Mouse (Mus musculus) kidney, adult 8-10 months (tissue): ENCODE measurements around the gene Galnt6.

Experiments
- DNase-seq, 2 experiments: peaks; one replicate each; pipeline ENCODE4 v3.0.0; 2022

The Galnt6 gene

GRCm38 (mm10) chr15:100646161-100646560 is 83.0 kb downstream of the Galnt6 start:
- no peak for DNase-seq

DNA sequence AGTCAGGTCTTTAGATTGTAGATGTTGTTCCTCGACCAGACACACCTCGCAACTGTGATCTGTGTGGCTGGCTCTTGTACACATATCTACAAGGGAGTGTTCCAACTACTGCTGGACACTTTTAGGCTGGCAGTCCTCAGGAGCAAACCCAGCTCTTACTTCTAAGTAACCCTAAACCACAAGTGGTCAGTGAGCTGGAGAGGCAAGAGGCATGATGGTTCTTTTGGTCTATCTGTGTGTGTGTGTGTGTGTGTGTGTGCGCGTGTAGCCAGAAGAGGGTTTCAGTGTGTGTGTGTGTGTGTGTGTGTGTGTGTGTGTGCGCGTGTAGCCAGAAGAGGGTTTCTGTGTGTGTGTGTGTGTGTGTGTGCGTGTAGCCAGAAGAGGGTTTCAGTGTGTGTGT is 86.7 kb downstream of the Galnt6 start:
- no peak for DNase-seq
